Mouse (Mus musculus): ENCODE results near the gene Fam166a.

GRCm38 (mm10) chr2:25172629-25173028 lies 45.9 kb upstream of the Fam166a start:
- no peak for TF ChIP-seq CTCF (IDR thresholded peaks at IDR 0.05; ENCODE audit: borderline replicate concordance, insufficient read depth, low read depth, low read length)
- no peak for TF ChIP-seq POLR2A (IDR thresholded peaks at IDR 0.05; ENCODE audit: borderline replicate concordance, insufficient read depth, low read length)
